Mouse (Mus musculus): ENCODE measurements around the gene Dicer1.

Dicer1 gene

DNA sequence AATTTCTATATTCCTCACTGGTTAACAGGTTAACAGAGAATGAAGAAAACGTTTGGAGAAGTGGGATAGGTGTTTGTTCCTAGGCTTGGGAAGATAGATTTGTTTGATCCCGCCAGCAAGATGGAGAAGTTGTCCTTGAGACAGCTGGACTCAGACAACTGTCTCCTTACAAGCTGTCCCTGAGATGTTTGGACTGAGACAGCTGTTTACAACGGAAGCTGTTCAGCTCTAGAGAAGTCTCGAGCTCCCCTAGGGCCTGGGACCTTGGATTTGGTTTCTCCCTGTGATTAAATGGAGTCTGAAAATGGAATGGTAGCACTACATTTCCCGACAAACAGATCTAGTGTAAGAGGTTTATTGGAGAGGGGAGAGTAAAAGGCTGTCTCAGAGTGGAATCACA is 78.8 kb downstream of the Dicer1 start:
- DNase-seq: no peak

GRCm38 (mm10) chr12:104672406-104672805 is 79.3 kb downstream of the Dicer1 start:
- DNase-seq: no peak

- DNase-seq: no peak
Observed at GRCm38 (mm10) chr12:104667846-104668245, 83.9 kb downstream of the Dicer1 start.

DNA sequence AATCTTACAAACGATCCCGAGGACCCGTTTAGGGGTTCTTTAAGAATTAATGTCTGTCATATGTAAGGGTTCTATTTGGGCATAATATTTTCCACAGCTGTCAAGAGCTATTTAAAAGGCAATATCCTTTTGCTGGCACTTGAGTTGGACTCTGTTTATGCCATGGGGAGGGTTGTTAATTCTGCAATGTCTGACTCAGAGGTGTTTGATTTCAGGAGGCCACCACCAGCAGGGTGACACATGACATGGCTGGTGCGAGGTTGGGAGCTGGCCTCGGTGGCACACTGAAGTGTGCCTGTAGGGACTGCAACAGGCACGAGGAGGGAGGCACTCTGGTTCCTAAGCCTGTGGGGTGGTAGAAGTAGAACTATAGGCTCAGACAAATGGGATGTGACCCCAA is 85.8 kb downstream of the Dicer1 start:
- DNase-seq: no peak

- no peak for DNase-seq
Observed at GRCm38 (mm10) chr12:104665521-104665920, 86.2 kb downstream of the Dicer1 start.

DNA sequence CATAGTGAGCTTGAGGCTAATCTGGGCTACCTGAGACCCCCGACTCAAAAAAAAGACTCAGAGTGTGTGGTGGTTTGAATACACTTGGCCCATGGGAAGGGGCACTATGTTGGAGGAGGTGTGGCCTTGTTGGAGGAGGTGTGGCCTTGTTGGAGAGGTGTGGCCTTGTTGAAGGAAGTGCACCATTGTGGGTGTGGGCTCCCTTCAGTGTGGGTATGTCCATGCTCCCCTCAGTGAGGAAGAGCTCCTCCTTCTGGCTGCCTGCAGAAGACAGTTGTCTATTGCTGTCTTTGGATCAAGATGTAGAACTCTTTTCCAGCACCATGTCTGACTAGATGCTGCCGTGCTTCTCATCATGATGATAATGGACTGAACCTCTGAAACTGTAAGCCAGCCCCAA is 95.6 kb downstream of the Dicer1 start:
- DNase-seq: no peak

DNA sequence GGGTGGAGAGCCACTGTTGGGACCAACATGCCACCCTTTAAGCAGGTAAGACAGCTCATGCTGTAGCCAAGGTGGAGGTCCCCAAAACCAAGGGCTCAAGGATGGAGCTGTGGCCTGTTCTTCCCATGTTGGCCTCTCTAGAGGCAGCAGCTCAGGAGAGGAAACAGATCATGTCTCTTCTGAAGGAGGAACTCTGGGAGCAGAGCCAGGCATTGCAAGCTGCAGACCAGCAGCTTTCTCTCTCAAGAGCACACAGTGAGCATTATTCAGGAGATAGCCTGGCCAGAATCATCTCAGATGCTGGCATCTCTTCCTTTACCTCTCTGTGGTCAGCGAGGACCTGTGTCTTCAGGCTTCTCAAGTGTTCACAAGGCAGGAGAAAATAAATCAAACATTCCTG is 96.7 kb downstream of the Dicer1 start:
- no peak for DNase-seq

DNA sequence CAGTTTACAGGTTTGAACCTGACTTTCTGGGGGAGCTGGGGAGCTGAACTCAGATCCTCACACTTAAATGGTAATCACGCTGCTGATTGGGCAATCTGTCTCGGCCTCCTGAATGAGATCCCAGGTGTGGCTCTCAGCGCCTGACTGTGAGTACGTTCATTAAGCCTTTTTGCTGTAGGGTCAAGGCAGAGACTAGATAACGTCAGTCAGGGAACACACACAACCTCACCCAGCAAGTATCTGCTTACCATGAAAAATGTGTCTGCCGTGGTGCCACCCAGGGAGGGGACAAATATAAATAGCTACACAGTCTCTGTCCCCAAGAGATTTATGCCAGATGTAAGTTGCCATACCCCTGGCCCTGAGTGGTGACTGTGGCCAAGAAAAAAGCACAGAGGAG is 99.7 kb downstream of the Dicer1 start:
- DNase-seq: no peak

GRCm38 (mm10) chr12:104651269-104651668 is 100.5 kb downstream of the Dicer1 start:
- no peak for DNase-seq

- no peak for DNase-seq
Observed at GRCm38 (mm10) chr12:104650510-104651260, 101.1 kb downstream of the Dicer1 start.

DNA sequence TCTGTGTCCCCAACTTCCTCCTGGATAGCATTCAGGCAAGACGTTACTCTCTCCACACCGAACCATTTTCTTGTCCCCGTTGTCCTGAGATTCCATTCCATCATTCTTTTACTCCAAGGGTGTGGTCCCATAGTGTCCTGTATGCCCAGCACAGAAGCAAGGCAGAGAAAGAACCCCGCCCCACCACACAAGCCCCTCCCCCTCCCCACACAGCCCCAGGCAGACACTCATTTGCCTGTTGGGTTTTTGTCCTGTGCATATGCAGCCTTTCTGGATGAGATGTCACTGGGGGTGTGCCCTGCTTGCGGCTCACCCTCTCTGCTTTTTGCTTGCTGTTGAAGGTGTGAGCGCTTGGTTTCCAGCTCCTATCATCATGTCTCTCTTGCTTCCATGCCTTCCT is 103.4 kb downstream of the Dicer1 start:
- DNase-seq: no peak

- no peak for DNase-seq
Observed at GRCm38 (mm10) chr12:104642337-104642736, 109.4 kb downstream of the Dicer1 start.

GRCm38 (mm10) chr12:104640934-104641333 is 110.8 kb downstream of the Dicer1 start:
- DNase-seq: no peak

- DNase-seq: no peak
Observed at GRCm38 (mm10) chr12:104638156-104638555, 113.6 kb downstream of the Dicer1 start.

Measured in cerebellum, adult 9-10 months (tissue).